Mouse (Mus musculus): ENCODE results near the gene Oxtr. TPM values are rescaled to one million over a fixed set of nuclear protein-coding genes. Genes with fewer than 3 reads are reported as not detected.

Oxtr gene
- total RNA-seq (2021) (100 to 1,000 TPM in 1 of 2 experiments, 10 to 100 TPM in 1; 21.0 to 333 TPM), polyA plus RNA-seq (2012; rRNA removed) (98.5 and 193 TPM in 2 replicates)
- long read RNA-seq, full-length matches to known transcripts: 2 of 7 reads
- long read RNA-seq, partial matches to known transcripts: 0 of 7 reads
- long read RNA-seq, other reads (novel, unspliced or antisense): 5 of 7 reads

DNA sequence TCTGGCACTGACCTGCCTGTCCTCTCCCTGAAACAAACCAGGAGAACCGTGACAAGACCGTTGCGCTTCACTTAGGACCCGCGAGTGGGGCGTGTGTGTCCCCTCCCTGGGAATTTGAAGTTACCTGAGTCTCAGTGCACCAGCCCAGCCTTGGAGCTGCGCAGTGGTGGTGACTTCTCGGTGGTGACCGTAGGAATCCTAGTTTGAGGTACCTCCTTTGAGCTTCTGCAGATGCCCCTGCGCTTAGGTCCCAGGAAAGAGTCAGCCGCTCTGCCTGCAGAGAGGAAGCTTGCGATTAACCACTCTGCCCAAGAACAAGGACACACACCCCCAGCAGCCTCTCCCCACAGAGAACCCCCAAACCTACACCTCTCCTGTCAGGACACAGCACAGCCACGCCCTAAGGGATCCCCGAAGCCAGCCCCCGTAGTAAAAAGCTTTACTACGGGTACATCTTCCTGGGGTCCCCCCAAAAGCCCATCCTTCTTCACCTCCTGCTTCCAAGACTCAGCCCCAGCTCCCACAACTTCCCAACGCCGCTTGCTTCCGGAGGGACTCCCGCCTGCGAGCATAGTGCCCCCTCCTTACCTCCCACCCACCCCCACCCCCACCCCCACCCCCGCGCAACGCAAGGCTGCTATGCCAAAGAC, at the start of gene Oxtr:
Gene Oxtr, minus strand, starts transcription at position 34 of the 650 bp plus-strand sequence.
- DNase-seq: no peak

DNA sequence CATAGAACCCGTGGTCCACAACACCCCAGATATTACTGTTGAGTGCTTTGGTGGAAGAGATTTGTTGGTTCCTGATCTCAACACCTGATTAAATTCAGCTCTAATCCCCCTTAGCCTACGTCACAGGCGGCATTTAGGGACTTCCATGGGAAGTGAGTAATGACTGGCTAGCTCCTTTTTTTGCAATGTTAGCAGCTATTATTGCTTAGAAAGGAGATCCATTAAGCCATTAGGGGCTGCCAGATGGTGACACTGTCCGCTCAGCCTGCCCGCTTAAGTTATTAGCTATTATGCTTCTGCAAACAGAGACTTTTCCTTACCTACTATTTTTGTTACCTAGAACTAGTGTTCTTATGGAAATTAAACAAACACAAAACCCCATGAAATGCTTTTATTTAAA, 35.7 kb upstream of the Oxtr start:
- DNase-seq: no peak

DNA sequence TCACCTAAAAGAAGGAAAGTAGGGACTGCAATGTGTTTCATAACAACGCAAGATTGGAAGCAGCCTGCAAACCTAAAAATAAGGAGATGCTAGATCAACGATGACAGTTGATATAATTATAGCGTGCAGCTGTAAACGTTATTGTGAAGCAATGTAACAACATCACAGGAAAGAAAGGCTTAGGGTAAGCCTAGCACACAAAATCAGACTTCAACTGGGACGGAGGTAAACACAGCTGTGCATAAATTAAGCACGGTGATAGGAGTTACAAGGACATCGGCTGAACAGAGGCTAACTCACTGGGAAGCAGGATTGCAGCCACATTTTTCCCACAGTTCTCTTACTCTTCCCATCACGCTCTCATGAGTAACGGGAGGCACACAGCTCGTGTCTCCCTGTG, 34.7 kb upstream of the Oxtr start:
- DNase-seq: no peak

DNA sequence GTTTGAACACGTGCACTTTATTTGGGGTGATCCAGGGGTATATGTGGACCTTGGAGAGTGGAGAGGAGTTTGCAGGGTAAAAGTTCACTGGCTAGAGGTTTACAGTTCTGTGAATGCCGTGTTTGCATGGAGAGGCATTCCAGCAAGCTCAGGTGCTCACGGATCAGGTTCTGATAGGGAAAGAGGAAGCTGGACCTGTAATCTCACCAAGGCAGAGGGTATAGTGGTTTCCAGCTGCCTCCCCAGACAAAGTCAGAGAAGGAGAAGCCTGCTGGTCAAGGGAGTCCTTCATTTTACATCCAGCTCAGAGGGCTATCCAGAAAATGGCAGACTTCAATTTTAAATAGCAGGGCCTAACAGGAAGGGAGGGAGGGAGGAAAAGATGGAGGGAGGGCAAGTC, 28.2 kb upstream of the Oxtr start:
- no peak for DNase-seq

DNA sequence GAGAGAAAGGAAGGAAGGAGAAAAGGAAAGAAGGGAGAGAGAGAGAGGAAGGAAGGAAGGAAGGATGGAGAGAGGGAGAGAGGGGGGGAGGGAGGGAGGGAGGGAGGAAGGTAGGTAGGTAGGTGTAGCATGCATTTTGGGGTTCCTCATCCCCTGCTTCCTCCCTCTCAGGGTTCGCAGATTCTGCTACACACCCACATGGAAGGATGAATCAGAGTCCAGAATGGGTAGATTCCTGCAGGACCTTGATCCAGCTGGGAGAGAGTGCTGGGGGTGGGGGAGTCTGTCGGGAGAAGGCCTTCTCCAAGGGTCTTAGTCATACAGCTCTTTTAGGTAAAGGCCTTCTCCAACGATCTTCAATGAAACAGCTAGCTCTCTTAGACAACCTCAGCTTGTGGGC, 27.8 kb upstream of the Oxtr start:
- DNase-seq: no peak

DNA sequence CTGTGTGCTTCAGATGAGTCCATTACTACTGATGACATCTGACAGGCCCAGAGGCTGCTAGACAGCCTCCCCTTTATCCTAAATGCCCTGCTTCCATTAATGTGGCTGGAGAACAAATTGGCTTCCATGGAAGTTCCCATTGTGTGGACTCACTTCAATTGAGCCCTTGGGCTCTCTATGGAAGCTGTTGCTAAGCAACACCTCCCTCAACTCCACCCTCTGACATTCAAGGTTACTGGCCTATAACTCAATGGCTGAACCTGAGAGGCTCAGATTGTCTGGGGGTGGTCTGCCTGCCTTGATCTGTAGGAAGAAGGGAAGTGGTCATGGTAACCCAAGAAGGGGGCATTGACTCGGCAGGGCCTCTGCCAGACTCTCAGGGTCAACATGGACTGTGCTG, 26.8 kb upstream of the Oxtr start:
- no peak for DNase-seq

DNA sequence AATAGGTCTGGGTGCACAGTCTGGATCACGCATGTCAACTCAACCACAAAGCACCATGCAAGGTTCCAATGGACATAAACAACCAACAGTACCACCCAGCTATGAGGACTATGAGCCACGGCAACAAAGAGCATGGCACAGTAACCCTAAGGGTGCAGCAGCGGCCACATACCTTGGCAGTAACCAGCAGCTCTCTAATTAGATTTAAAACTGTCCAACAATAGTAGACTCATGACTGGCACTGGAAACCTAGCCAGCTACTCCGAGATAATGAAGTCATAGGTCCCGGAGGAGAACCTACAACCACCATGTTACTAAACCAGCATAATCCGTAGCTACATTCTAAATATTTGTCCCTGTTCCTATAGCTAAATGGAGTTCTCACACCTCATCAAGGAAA, 24.8 kb upstream of the Oxtr start:
- DNase-seq: no peak

DNA sequence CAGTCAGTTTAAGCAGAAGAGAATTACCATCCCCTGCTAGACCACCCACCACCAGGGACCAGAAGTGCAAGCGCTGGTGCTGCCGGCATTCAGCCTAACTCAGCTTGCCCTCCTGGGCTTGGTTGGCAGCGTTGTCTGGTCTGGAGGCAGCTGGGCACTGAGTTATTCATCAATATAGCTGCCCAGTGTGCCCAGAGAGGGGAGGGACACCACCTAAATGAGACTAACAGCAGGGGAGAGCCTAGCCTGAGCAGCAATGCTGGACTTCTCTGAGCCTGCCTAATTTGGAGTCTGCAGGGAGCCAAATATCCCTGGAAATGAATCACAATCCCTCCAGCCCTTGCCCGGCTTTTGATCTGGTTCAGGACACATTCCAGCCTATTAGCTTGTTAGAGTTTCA, 20.6 kb upstream of the Oxtr start:
- DNase-seq: no peak

DNA sequence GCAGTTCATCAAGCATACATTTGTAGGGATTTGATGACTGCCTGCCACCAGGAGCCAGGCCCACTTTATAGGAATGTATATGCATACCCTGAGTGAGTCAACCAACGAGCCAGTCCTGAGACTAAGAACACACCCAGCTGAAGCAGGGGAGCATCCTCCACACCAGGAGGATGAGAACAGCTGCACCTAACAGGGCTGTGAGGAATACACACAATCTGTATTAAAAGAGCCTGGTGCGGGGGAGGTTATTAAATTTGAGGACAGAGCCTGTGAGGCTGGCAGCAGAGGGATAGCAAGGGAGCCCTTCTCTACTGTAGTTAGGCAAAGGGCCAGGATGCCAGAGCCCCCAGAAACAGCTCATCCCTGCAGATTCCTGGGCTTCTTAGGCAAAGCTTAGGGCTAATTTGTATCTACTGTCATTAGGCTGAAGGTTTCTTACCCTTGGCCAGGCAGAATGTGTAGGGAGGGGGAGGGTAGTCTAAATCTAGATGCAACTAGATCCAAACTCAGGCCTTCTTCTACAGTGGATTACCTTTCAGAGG, 19.9 kb upstream of the Oxtr start:
- no peak for DNase-seq

DNA sequence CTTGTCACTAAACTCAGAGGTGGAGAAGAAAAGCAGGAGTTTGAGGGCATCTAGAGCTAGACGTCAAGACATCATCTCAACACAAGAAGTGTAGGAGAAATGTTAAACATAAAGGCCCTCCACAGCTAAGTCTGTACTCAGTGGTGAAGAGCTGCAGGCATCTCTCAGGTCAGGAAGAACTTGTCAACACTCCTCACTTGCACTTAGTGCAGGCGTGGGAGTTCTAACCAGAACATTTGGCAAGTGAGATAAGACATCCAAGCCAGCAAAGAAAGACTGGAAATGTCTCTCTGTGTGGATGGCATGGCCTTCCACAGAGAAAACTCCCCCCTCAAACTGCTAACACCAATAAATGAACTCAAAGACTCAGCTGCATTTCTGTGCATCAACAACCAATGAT, 17.9 kb upstream of the Oxtr start:
- no peak for DNase-seq

DNA sequence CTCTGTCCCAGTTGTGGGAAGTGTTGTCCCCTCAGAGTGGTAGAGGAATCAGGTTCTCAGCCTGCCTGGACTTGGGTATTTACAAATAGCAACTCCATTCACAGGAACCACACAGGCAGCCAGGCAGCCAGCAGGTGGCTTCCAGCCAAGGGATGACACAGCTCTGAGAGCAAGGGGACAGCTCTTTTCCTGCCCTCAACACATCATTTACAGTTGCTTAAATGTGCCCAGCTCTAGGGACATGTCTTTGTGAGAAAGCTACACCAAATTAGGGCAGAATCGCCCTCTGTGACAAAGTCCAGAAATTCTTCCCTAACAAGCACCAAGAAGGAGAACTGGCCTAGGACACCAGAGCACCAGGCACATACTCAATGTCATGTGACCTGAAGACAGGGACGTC, 11.4 kb upstream of the Oxtr start:
- DNase-seq: peak; percentile 84

DNA sequence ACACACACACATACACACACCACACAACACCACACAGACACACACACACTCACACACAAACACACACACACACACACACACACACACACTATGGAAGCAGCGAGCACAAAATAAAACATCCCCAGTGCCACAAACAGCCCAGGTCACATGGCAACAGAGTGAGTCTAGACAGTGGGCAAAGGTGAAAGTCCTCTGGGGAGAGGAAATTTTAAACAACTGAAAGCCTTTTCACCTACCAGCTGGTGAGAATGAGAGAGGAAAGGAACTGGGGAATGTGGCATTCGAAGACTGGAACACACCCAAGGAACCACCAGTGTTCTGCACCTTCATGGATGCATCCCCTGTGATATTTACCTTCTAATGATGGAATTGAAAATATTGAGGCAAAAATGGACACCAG, 9.7 kb upstream of the Oxtr start:
- DNase-seq: no peak

DNA sequence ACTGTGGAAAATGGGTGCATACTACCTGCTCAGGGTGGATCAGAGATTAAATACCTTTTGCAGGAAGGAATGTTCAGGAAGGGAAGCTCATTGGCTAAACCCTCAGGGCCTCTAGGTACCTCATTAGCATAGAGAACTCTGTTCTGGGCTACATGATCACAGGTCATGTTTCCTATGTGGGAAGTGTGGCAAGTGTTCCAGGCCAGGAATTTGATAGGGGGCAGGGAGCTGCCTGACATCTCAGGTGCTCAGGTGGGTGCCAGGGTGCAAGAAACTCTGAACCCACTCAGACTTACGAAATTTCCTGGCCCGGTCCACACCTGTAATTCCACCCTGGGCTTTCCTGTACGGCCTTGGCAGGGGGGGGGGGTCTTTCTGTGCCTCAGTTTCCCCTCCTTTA, 9.0 kb upstream of the Oxtr start:
- DNase-seq: no peak

DNA sequence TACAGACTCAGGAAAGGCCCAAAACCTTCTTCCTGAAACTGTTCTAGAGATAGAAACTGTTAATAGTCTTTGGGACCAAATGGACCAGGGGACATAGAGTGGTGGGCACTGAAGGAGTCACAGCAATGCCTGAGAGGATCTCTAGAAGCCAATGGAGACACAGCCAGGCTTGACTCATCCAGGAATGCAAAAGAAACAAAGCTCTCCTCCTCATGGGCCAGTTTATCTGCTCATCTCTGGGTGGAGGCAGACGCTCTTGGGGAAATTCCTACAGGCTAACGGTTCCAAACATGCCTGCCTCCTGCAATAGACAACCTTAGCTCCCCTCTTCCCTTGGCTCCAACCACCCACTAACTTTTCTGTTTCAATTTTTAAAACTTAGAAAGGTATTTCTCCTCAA, 7.7 kb upstream of the Oxtr start:
- DNase-seq: no peak

DNA sequence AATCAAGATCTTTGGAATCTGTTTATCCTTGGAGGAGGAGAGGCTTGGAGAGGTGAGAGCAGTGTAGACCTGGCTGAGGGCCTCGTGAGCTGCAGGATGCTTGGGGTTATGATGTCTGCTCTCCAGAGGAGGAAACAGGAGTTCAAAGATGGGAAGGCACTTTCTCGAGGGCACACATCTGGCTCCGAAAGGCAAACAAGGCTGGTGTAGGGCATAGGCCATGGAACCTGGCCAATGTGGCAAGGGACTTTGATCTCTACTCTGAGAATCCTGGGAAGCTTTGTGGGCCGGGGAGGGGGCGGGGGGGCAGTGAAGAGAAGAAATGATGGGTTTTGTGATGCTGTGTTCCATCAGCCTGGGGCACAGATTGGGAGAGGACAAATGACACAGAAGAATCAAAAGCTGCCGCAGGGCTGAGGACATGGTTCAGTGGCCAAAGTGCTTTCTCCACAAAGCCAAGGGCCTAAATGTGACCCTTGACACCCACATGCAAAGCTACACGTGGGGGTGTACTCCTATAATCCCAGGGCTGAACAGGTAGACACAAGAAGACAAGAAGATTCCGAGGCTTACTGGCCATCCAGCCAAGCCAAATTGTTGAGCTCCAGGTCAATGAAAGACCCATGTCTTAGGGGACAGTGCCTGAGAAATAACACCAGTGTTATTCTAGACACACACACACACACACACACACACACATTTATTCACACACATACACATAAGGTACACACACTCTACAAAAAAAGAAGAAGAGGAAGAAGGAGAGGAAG, 6.7 kb upstream of the Oxtr start:
- DNase-seq: no peak

DNA sequence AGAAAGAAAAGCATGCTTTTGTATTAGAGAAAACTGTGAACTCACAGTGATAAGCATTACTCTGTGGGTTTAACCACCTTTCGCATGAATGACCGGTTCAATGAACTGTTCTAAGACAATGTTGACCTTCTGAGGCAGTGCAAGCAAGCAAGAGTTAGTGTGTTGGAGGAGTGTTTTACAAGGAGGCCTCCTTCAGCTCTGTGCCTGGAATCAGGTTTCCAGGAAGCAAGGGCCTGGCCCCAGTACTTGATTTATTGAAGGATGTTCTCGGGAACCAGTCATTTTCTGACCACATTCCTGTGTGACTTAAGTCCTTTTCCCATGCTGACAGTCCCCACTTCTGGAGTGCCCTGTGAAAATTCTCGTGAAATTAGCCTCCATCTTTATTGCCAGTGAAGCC, 5.5 kb upstream of the Oxtr start:
- no peak for DNase-seq

DNA sequence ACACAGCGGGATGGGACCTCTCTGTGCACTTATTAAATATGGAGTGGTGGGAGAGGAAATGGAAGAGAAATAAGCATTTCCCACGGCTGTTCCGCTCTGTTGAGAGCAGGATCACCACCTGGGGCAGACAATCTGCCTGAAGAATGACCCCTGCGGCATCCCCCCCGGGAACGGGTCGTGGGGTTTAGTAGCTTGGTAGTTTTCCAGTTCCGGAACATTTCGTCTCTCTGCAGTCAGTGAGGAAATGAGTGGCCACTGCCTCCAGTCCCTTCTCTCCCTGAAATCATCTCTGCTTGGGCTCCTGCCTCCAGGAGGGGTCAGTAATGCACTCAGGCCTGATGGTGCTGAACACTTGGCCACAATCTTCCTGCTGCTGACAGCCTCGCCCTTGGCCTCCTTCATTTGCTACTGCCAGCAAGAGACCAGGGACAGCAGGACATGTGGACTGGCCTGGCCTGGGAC, 4.9 kb upstream of the Oxtr start:
- peak; percentile 79 for DNase-seq

DNA sequence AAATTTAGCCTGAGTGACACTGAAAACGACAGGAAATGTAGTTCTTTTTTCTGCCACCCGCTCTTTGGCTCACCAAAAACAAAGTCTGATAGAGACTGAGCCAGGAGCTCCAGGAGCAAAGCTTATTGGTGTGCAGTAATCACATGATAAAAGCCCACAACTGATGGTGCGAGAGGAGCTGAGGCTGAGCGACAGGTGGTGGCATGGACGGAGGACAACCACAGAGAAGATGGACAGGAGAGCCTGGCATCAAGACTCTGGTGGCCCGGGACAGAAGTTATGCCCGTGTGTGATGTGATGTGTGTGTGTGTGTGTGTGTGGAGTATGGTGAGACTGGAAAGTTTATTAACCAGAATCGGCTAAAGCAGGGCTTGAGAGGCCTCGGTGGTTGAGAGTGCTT, 3.6 kb upstream of the Oxtr start:
- DNase-seq: no peak

DNA sequence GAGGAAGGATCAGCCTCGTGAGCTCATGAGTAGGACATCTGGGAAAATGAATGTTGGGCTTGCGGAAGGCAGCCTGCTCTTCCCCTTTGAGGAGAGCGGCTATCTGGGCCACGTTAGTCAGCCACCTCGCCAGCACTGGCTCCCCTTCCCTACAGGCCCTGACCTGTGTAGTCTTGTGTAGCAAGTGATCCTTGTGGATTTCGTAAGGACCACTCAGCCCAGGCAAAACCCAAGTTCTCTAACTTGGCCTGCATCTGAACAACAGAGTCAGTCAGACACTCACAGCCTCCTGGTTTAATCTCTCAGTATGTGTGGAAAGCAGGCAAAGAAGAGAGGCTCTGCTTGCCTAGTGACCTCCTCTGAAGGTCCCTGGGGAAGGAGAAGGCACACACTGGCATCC, 2.9 kb upstream of the Oxtr start:
- DNase-seq: no peak

DNA sequence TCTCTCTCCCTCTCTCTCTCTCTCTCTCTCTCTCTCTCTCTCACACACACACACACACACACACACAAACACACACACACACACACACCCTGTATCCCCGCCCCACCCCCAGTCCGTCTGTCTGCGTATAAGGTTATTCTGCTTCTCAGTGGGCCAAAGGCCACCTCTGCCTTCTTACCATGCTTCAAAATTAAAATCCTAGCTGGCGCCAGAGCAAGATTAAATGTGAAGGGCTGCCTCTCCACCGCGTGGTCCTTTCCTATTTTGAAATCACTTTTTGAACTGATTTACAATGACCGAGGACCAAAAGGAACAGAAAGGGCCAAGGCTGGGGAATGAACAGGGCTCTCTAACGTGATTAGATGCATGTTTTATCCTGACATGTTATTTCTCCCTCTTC, 1.8 kb upstream of the Oxtr start:
- DNase-seq: no peak

DNA sequence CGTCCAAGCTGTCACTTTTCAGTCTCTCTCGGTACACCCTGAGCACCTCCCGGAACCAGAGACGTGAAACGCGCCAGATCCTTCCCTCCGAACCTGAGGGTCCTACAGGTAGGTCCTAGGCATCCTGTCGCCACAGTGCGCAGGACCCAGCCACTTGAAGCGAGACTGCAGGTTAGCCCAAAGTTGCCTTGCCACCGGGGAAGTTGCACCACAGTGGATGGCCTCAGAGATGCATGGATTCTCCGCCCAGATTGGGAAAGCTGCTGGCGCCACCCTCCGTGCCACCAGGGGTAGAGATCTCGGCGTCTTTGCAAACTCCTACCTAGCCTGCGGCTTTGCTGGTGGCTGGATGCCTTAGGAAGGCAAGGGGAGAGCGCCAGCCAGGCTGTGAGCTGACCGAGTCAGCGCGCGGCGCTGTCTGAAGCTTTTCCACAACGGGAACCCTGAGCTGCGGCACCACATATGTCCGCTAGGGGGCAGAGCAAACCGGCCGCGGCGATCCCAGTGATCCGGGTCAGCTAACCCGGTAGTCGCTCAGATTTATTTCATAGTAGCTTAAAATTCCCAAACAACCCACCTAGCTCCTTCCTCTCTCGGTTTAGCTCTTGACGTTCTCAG, 991 bp upstream of the Oxtr start:
- peak; percentile 94 for DNase-seq

DNA sequence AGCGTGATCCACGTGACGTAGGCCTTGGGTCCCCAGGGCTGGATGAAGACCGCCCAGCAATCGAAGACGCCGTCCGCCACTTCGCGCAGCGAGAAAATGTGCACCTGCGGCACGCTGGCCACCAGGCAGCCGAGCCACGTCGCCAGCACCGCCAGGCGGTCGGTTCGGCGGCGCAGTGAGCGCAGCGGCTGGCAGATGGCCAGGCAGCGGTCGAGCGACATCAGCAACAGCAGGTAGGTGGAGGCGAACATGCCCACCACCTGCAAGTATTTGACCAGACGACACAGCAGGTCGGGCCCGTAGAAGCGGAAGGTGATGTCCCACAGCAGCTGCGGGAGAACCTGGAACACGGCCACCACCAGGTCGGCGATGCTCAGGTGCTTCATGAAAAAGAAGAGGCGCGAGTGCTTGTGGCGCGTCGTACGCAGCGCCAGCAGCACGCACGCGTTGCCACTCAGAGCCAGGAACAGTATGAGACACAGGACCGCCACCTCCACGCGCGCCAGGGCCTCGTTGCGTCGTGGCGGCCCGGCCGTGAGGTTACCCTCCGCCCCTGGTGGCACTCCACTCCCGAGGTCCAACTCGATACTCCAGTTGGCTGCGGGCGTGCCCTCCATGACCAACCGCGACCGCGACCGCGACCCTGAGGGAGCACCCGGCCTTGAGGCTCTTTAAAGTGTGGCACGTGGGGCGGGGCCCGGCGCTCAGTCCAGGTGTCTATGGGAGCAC, 398 bp downstream of the Oxtr start:
- DNase-seq: peak; percentile 68
